Mouse (Mus musculus) macrophage (primary cell): Measurements from ENCODE around the gene Stard13. TPM values are rescaled to one million over a fixed set of nuclear protein-coding genes. Genes with fewer than 3 reads are reported as not detected.

Experiments
- H3K27ac ChIP-seq: fragments of 350-480 bp; formaldehyde crosslinking; 2 replicates; pipeline ENCODE4 v1.9.0; 2021
- H3K36me3 ChIP-seq: fragments of 350-480 bp; formaldehyde crosslinking; 2 replicates; pipeline ENCODE4 v1.9.0; 2021; ENCODE audit errors: inconsistent target
- H3K4me3 ChIP-seq: fragments of 350-480 bp; formaldehyde crosslinking; 2 replicates; pipeline ENCODE4 v1.9.0; 2021; ENCODE audit errors: inconsistent target
- H3K79me2 ChIP-seq: fragments of 350-480 bp; formaldehyde crosslinking; 2 replicates; pipeline ENCODE4 v1.9.0; 2021; ENCODE audit errors: inconsistent target
- WGBS: methylation state at CpG from one replicate; pipeline ENCODE4 v1.1.7; 2026; ENCODE audit warnings: inconsistent platforms; ENCODE audit not compliant: missing documents; 5-methylcytosine and 5-hydroxymethylcytosine counted together
- polyA plus RNA-seq: library from polyadenylated mRNA; stranded (reverse); fragments of 250-400 nt; gene quantifications from 3 replicates; pipeline ENCODE4 v1.2.4, GENCODE M21; 2018; ENCODE audit warnings: inconsistent platforms

The Stard13 gene
- polyA plus RNA-seq, 1 experiment from 2014 or later, result 0.04 TPM

DNA sequence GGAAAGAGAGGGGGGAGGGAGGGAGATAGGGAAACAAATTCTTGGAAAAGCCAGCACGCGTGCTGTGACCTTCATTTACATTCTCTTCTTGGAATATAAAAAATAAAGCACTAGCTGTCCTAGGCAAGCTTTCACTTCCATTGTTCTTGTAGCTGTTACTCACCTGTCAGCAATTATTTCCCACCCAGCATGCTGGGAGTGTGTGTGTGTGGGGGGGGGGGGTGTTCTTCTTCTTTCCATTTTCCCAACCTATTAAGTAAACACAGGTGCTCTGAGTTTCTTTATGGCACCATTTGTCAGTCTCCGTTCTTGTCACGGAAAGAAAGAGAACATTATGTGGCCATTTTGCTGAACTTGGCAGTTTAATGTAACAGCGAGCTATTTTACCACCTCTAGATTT, 214.7 kb downstream of the Stard13 start:
- H3K79me2 ChIP-seq, result no peaks in the 10 kb centered on the region
- no peak overlapping the region for H3K27ac ChIP-seq
- no peaks in the 10 kb centered on the region for H3K36me3 ChIP-seq
- WGBS, result 92% methylated on average over 5 of the region's 5 CpGs
- H3K4me3 ChIP-seq, result no peak overlapping the region

DNA sequence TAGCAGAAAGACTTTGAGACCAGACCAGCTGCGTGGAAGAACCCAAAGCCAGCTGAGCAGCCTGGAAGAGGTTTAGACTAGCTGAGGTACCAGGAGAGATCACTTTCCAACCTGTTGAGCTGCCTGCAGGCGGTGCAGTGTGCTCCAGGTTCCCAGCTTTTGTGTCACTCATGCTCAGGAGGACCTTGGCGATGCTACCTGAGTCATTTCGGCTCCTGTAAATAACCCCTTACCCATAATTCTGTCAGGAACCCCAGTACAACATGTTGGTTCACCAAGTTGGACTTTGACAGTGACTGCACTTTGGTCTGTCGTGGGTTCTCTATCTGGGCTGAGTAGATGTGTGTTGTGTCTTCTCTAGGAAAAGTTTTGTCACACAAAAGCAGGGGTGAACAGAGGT, 215.2 kb downstream of the Stard13 start:
- WGBS, result 85% methylated on average over 5 of the region's 5 CpGs
- Histone ChIP-seq H3K36me3 (no peaks in the 10 kb centered on the region), H3K27ac (no peak overlapping the region), H3K79me2 (no peaks in the 10 kb centered on the region), H3K4me3 (no peak overlapping the region)

DNA sequence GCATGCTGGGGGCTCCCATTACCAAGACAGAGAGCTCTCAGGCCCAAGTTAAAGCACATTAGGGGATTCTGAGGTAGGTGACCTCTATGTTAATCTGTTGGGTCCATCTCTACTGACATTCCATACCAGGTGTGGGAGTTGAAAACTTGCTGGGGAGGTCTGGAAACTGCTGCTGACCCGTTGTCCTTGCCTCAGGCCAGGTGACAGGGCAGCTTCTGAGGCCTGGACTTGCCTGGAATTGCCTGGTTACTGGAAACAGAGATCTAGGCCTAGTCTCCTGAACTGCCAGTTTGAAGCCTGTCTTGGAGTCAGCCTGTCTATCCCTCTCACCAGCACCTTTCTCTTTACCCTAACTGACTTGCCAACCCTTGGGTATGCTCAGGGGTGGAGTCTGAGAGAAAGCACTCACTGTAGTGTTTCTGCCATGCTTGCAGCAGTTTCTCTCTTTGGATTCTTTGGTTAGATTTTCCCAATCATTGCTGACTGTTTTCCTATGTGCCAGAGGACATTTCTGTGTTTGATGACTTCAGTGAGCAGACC, 229.3 kb downstream of the Stard13 start:
- Histone ChIP-seq H3K79me2 (no peaks in the 10 kb centered on the region), H3K27ac (no peak overlapping the region), H3K36me3 (no peaks in the 10 kb centered on the region), H3K4me3 (no peak overlapping the region)
- WGBS, result 80% methylated on average over 1 of the region's 1 CpGs

DNA sequence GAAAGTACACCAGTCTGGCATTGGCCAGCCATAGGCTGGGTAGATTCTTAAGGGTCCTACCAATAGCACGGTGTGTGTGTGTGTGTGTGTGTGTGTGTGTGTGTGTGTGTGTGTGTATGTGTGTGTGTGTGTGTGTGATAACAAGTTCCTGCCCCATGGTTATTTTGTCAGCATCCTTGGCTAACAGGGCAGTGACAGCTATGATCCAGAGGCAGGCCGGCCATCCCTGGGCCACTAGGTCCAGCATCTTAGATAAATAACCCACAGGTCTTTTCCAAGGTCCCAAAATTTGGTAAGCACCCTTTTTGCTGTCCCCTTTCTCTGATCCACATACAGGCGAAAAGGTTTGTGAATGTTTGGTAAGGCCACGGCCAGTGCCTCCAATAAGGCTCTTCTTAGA, 231.6 kb downstream of the Stard13 start:
- WGBS, result 93% methylated on average over 4 of the region's 4 CpGs
- Histone ChIP-seq H3K4me3 (no peak overlapping the region), H3K79me2 (no peaks in the 10 kb centered on the region), H3K36me3 (no peaks in the 10 kb centered on the region), H3K27ac (no peak overlapping the region)

DNA sequence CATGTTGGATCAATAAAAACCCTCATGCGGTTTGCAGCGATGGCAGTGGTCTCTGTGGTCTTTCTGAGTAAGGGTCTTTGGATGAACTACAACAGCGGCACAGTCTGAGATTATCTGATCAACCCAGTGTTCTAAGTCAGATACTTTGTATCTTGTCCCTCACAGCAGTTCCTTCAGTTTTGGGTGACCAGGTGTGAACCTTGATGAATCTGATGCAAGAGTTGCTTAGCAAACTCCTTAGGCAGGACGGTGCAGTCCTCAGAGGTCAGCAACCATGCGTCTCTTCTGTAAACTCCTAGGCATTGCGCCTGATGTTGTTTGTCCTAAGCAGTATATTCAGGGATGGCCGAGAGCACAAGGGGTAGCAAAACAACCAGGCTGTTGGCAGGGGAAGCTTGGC, 232.5 kb downstream of the Stard13 start:
- no peaks in the 10 kb centered on the region for H3K36me3 ChIP-seq
- H3K27ac ChIP-seq, result no peak overlapping the region
- no peak overlapping the region for H3K4me3 ChIP-seq
- WGBS, result 84% methylated on average over 7 of the region's 7 CpGs
- H3K79me2 ChIP-seq, result no peaks in the 10 kb centered on the region

DNA sequence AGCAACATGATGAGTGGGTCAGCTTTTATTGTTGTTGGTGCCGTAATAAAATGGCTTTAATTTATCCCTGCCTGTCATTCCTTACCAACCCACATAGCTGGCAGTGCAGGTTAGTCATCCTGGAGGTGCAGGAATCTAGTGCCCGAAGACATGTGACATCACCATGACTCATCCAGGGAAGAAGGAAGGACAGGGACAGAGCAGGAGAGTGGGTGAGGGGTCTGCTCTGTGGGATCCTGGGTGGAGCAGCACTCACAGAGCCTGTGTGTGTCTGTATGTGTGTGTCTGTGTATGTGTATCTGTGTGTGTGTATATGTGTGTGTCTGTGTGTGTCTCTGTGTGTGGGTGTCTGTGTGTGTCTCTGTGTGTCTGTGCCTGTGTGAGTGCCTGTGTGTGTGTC, 237.1 kb downstream of the Stard13 start:
- no peaks in the 10 kb centered on the region for H3K36me3 ChIP-seq
- no peak overlapping the region for H3K27ac ChIP-seq
- 93% methylated on average over 2 of the region's 2 CpGs for WGBS
- no peak overlapping the region for H3K4me3 ChIP-seq
- no peaks in the 10 kb centered on the region for H3K79me2 ChIP-seq

DNA sequence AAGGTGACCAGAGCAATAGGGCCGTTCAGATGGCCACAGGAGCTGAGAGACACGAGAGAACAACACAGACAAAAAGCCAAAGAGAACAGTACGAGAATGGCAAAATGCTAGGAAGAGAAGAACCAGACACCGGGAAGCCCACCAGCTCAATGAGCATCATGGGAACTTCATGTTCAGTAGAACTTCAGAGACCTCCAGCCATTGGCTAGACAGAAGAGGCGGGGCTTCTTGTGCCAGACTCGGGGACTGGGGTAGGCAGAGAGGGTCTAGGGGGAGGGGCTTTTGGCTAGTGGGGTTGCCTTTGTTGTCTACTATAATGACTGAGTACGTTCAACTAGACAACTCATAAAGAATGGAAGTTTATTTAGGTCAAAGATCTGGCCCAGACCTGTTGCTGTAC, 239.5 kb downstream of the Stard13 start:
- H3K27ac ChIP-seq, result no peak overlapping the region
- 88% methylated on average over 7 of the region's 7 CpGs for WGBS

More for the DNA sequence above, 239.5 kb downstream of the Stard13 start:
- H3K4me3 ChIP-seq, result no peak overlapping the region
- no peaks in the 10 kb centered on the region for H3K36me3 ChIP-seq
- no peaks in the 10 kb centered on the region for H3K79me2 ChIP-seq

Other genes with a start within 250 kb of the Stard13 start
- gene Gm42906, start 194.3 kb upstream of the Stard13 start, polyA plus RNA-seq, result not detected in 3 replicates